Mouse (Mus musculus) lung, postnatal 4 days (tissue): Measurements from ENCODE around the gene Dnah1.

Source experiments
- DNase-seq, 2 experiments: peaks; one replicate each; pipeline ENCODE4 v3.0.0; 2021

Dnah1 gene

GRCm38 (mm10) chr14:31233070-31233995 is 90.4 kb downstream of the Dnah1 start:
- DNase-seq, result peak; percentile 65 to 83

GRCm38 (mm10) chr14:31232404-31233069 is 91.2 kb downstream of the Dnah1 start:
- DNase-seq, result peak; percentile 32 to 40

GRCm38 (mm10) chr14:31230442-31230841 is 93.3 kb downstream of the Dnah1 start:
- DNase-seq, result peak in 1 of 2 experiments; percentile 28

- peak; percentile 68 to 82 for DNase-seq
These were observed 95.5 kb downstream of the Dnah1 start for GRCm38 (mm10) chr14:31228234-31228633.

DNA sequence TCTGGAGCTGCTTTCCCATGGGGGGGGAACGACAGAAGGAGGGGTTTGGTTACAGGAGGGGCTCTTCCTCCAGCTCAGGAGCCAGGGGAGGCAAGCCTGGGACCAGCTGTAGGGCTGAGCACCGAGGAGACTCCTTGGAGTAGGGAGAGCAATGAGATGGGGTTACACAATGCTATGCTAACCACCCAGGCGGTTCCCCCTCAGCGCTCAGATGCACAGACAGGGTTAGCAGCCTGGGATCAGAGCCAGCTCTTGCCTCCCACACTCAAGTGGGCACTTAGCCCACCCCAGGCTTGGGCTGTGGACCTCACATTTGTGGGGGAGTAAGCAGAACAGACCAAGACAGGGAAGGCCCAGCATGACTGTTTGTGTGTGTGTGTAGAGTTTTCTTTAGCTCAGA is 96.7 kb downstream of the Dnah1 start:
- peak; percentile 76 to 90 for DNase-seq

DNA sequence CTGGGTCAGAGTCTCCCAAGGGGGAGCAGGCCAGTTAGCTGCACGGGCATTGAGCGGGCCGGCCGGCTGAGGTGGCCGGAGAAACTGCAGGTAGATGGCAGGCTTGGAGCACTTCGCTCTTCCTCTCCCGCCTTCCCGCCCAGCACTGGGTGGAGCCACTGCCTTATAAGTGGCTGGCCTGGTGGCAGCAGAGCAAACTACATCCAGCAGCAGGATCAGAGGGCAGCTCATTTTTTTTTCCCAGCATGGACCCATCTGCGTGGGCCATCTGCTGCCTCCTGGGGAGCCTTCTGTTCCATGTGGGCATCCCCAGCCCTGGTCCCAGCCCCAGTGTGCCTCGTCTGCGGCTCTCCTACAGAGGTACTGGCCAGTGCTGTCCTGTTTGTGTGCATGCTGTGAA is 106.0 kb downstream of the Dnah1 start, which contains the start of gene Sema3g:
Gene Sema3g (plus strand): TSS at position 195 of the 400 bp plus-strand sequence.
- DNase-seq, result peak; percentile 88 to 91

DNA sequence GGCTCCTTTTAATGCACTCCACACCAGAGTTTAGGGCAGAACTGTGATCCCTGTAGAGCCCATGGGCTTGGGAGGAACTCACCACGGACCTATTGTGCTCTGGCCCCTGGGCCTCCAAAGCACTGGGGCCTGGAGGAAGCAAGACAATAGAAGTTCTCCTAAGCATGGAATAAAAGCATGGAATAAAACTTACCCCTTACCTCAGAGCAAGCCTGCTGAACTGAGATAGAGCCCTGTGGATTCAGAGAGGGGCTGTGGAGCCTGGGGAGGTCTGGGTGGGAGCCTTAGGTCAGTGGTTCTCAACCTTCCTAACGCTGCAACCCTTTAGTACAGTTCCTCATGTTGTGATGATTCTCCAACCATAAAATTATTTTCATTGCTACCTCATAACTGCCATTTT is 106.8 kb downstream of the Dnah1 start, which contains the start of gene Nisch:
Gene Nisch (minus strand): TSS at position 101 of the 400 bp plus-strand sequence.
- no peak for DNase-seq

GRCm38 (mm10) chr14:31215157-31216002 is 108.3 kb downstream of the Dnah1 start:
- DNase-seq, result peak; percentile 71 to 86

GRCm38 (mm10) chr14:31214684-31215083 is 109.0 kb downstream of the Dnah1 start:
- DNase-seq, result no peak

DNA sequence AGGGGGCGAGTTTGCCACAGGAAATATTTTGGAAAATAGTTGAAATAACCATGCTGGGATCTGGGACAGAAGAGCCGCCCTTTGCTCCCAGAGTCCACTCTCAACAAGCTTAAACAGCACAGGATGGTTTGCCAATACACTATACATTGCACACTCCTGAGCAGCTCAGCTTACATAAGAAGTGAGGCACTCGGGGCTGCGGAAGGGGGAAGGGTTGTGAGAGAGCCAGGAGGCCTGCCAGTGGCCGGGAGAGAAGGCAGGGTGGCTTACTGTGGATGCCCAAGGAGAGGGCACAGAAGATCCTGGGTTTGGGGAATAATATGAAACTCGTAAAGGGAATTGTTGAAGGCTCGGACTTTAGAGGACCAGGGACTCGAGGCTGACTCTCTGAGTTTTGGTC is 109.8 kb downstream of the Dnah1 start:
- DNase-seq, result no peak

DNA sequence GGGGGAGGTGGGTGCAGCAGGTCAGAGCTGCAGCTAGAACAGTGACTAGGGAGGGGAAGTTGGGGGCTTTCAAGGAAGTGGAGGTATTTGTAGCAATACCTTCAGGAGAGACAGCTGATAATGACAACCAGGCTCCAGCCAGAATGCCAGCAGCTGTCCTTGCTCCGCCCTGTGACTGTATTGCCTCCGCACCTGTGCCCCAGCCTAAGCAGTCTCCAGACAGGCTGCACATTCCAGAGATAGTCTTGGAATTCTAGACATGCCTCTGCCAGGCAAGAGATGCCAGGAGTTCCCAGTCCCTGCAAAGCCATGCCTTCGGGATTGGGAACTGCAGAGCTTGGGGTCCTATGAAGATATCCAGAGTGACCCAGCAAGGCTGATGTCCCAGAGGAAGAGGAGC is 111.2 kb downstream of the Dnah1 start:
- peak in 1 of 2 experiments; percentile 60 for DNase-seq

GRCm38 (mm10) chr14:31211854-31212253 is 111.8 kb downstream of the Dnah1 start:
- DNase-seq, result no peak
